Mouse (Mus musculus) embryonic facial prominence, embryonic 10.5 days (tissue): ENCODE measurements around the gene Cd320. TPM values are rescaled to one million over a fixed set of nuclear protein-coding genes. Genes with fewer than 3 reads are reported as not detected.
A peak's percentile ranks its signal among the peaks of the same experiment; 100 is the strongest.
"Not testable (repeated sequence)": the region's sequence is repeated elsewhere in the genome, so short reads cannot be mapped to it uniquely, and the experiment has no call there.

Experiments used
- DNase-seq: peaks from one replicate; pipeline ENCODE4 v3.0.0-alpha.2; 2017; ENCODE audit warnings: low spot score
- H3K27ac ChIP-seq: fragments of 300-500 bp; sonication (generic); replicated peaks from 2 replicates; pipeline ENCODE4 v1.5.1; 2016; ENCODE audit warnings: mild to moderate bottlenecking
- H3K27me3 ChIP-seq: fragments of 300-500 bp; sonication (generic); replicated peaks from 2 replicates; pipeline ENCODE4 v1.6.1; 2016; ENCODE audit warnings: low read depth, mild to moderate bottlenecking; ENCODE audit not compliant: poor library complexity, severe bottlenecking
- H3K36me3 ChIP-seq: fragments of 300-500 bp; sonication (generic); replicated peaks from 2 replicates; pipeline ENCODE4 v1.6.1; 2016; ENCODE audit warnings: mild to moderate bottlenecking, moderate library complexity
- H3K4me1 ChIP-seq: fragments of 300-500 bp; sonication (generic); 2 replicates; pipeline ENCODE4 v1.6.1; 2016
- H3K4me3 ChIP-seq: fragments of 300-500 bp; sonication (generic); 2 replicates; pipeline ENCODE4 v1.5.1; 2016; ENCODE audit warnings: mild to moderate bottlenecking, moderate library complexity
- H3K9me3 ChIP-seq: fragments of 300-500 bp; sonication (generic); 2 replicates; pipeline ENCODE4 v1.6.1; 2016; ENCODE audit warnings: mild to moderate bottlenecking
- WGBS: fragments of 180-500 bp; shearing (Covaris S2); methylation state at CpG from one replicate; pipeline ENCODE4 v1.1.7; 2016; 5-methylcytosine and 5-hydroxymethylcytosine counted together
- microRNA-seq: library from miRNA; unstranded; fragments of <30 nt; microRNA quantifications from one replicate; pipeline ENCODE4, GENCODE M21; 2017
- polyA plus RNA-seq: library from polyadenylated mRNA; unstranded; fragments of >200 nt; fragmentation: Nextera tagmentation; extraction: Ambion mirVana; gene quantifications from 2 replicates; pipeline ENCODE4 v1.2.1, GENCODE M21; 2016

Cd320 gene
- polyA plus RNA-seq, 1 experiment from 2014 or later, result 98.9 TPM

DNA sequence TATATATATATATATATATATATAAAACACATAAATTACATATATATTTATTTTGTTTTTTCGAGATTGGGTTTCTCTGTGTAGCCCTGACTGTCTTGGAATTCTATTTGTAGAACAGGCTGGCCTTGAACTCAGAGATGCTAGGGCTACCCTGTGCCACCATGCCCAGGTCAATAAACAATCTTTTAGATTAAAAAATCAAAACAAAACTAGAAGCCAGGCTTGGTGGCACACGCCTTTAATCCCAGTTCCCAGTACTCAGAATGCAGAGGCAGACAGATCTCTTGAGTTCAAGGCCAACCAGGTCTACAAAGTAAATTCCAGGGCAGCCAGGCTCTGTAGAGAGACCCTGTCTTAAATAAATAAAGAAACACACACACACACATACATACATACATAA, 48.5 kb downstream of the Cd320 start:
- DNase-seq, result no peak
- no peak overlapping the region for H3K4me3 ChIP-seq
- H3K9me3 ChIP-seq, result no peaks in the 10 kb centered on the region
- peaks cover 19% of the 10 kb centered on the region for H3K4me1 ChIP-seq
- no peak overlapping the region for H3K27ac ChIP-seq
- 0 out of 2 replicates have a peak, but pooled peaks cover 4% of the 10 kb centered on the region for H3K27me3 ChIP-seq
- WGBS, result 70% methylated on average over 2 of the region's 2 CpGs
- H3K36me3 ChIP-seq, result peaks cover 8% of the 10 kb centered on the region

DNA sequence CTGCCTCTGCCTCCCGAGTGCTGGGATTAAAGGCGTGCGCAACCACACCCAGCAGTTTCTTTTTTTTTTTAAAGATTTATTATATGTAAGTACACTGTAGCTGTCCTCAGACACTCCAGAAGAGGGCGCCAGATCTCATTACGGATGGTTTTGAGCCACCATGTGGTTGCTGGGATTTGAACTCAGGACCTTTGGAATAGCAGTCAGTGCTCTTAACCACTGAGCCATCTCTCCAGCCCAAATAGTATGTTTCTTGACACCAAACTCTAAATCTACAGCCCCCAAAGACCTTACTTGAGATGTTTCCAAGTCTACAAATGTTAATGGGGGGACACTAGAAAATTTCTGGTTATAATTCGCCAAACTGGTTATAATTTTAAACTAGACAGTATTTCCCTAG, 49.0 kb downstream of the Cd320 start:
- H3K4me3 ChIP-seq, H3K27me3 ChIP-seq, DNase-seq, H3K27ac ChIP-seq, H3K9me3 ChIP-seq, H3K36me3 ChIP-seq: not testable (repeated sequence)
- WGBS, result 69% methylated on average over 6 of the region's 6 CpGs
- H3K4me1 ChIP-seq, result peaks cover 19% of the 10 kb centered on the region

DNA sequence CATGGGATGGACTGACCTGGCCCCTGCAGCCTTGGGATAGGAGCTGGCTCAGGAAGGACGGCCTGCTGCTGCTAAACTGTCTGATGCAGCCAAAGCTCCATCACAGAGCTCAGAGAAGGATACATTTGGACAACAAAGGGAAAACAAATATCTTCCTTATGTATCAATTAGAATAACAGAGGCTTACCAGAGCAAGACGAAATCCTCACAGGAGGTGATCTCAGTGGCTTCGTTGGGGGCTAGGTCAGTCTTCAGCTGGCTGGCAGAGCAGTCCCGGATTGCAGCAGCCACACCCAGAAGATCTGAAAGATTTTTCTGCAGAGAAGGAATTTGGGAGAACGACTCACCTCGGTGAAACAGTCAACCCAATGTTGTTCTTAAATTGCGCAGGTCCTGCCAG, 49.5 kb downstream of the Cd320 start:
- no peaks in the 10 kb centered on the region for H3K36me3 ChIP-seq
- H3K4me1 ChIP-seq, result peaks cover 19% of the 10 kb centered on the region
- H3K4me3 ChIP-seq, result peak overlapping the region; percentile 1; the same call in 1 of the 2 replicates
- WGBS, result 19% methylated on average over 7 of the region's 7 CpGs
- no peak for DNase-seq
- H3K9me3 ChIP-seq, result no peaks in the 10 kb centered on the region
- H3K27ac ChIP-seq, result no peak overlapping the region
- H3K27me3 ChIP-seq, result 0 out of 2 replicates have a peak, but pooled peaks cover 4% of the 10 kb centered on the region

- DNase-seq, H3K36me3 ChIP-seq, H3K27ac ChIP-seq, H3K4me3 ChIP-seq, H3K27me3 ChIP-seq, H3K9me3 ChIP-seq: not testable (repeated sequence)
- H3K4me1 ChIP-seq, result peaks cover 14% of the 10 kb centered on the region
- WGBS, result 80% methylated on average over 4 of the region's 4 CpGs
These were observed 50.1 kb downstream of the Cd320 start for GRCm38 (mm10) chr17:33893011-33893410.

- Histone ChIP-seq H3K27ac (no peak overlapping the region), H3K27me3 (0 out of 2 replicates have a peak, but pooled peaks cover 4% of the 10 kb centered on the region), H3K9me3 (no peaks in the 10 kb centered on the region), H3K36me3 (no peaks in the 10 kb centered on the region), H3K4me1 (no peaks in the 10 kb centered on the region), H3K4me3 (no peak overlapping the region)
- 40% methylated on average over 6 of the region's 6 CpGs for WGBS
- DNase-seq, result peak; percentile 52
These were observed 54.4 kb downstream of the Cd320 start for GRCm38 (mm10) chr17:33897114-33897794.

DNA sequence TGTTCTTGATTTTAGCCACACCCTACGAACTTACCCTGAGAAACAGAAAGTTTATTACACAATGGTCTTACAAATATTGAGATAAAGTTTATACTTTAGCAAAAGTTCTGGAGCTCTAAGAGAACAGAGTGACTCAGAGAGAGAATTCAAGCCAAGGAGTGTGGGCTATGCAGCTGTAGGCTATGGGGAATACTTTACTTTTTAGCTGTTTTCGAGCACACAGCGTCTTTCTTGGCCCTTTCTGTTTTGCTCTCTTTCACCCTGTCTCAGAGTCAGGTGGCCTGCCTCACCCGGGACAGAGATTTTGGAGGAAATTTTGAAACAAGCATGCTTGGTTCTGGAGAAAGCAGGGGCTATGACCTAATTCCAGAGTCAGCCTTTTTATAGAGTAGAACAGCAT, 55.3 kb downstream of the Cd320 start:
- not testable (repeated sequence) for DNase-seq, H3K4me3 ChIP-seq
- WGBS, result 87% methylated on average over 4 of the region's 4 CpGs

More for the DNA sequence above, 55.3 kb downstream of the Cd320 start:
- not testable (repeated sequence) for H3K27ac ChIP-seq, H3K27me3 ChIP-seq, H3K9me3 ChIP-seq, H3K4me1 ChIP-seq, H3K36me3 ChIP-seq

Small RNA genes lying within 50 kb of the gene (microRNA-seq; reads per million reads assigned to microRNA genes)
- gene Gm27740, result not detected

Other genes starting within 250 kb of the Cd320 start
- gene Zfp414, start 214.0 kb upstream of the Cd320 start, polyA plus RNA-seq, result 53.4 and 58.1 TPM in 2 replicates
- 0.55 and 0.65 TPM in 2 replicates for gene Pram1, start 205.0 kb upstream of the Cd320 start, polyA plus RNA-seq
- 567 and 569 TPM in 2 replicates for gene Hnrnpm, start 156.2 kb upstream of the Cd320 start, polyA plus RNA-seq
- gene March2, start 124.4 kb upstream of the Cd320 start, polyA plus RNA-seq, result 28.0 and 28.5 TPM in 2 replicates
- 342 and 347 TPM in 2 replicates for gene Rab11b, start 82.6 kb upstream of the Cd320 start, polyA plus RNA-seq
- gene Angptl4, start 61.3 kb upstream of the Cd320 start, polyA plus RNA-seq, result 33.4 and 39.0 TPM in 2 replicates
- gene Kank3, start 32.6 kb upstream of the Cd320 start, polyA plus RNA-seq, result 25.4 and 29.5 TPM in 2 replicates
- gene Rps28, start 18.5 kb upstream of the Cd320 start, polyA plus RNA-seq, result 866 and 898 TPM in 2 replicates
- gene Ndufa7, start 18.5 kb upstream of the Cd320 start, polyA plus RNA-seq, result 469 and 477 TPM in 2 replicates
- gene Gm7029, start 30.7 kb downstream of the Cd320 start, polyA plus RNA-seq, result not detected in 2 replicates
- 7.0 and 8.5 TPM in 2 replicates for gene Kifc1, start 47.6 kb downstream of the Cd320 start, polyA plus RNA-seq
- gene Platr17, start 62.0 kb downstream of the Cd320 start, polyA plus RNA-seq, result 0.27 and 0.45 TPM in 2 replicates
- 80.0 and 84.9 TPM in 2 replicates for gene Daxx, start 66.3 kb downstream of the Cd320 start, polyA plus RNA-seq
- 9.9 and 11.8 TPM in 2 replicates for gene Tapbp, start 72.8 kb downstream of the Cd320 start, polyA plus RNA-seq
- 19.6 and 21.1 TPM in 2 replicates for gene Zbtb22, start 72.8 kb downstream of the Cd320 start, polyA plus RNA-seq
- gene Rgl2, start 86.5 kb downstream of the Cd320 start, polyA plus RNA-seq, result 40.2 and 41.0 TPM in 2 replicates
- gene Pfdn6, start 97.3 kb downstream of the Cd320 start, polyA plus RNA-seq, result 233 and 235 TPM in 2 replicates
- 62.1 and 66.0 TPM in 2 replicates for gene Wdr46, start 97.6 kb downstream of the Cd320 start, polyA plus RNA-seq
- 3.6 and 4.5 TPM in 2 replicates for gene B3galt4, start 108.4 kb downstream of the Cd320 start, polyA plus RNA-seq
- 48.2 and 51.5 TPM in 2 replicates for gene Vps52, start 112.7 kb downstream of the Cd320 start, polyA plus RNA-seq
- gene Rps18, start 112.9 kb downstream of the Cd320 start, polyA plus RNA-seq, result 1,569 and 1,593 TPM in 2 replicates
- 8.4 and 13.4 TPM in 2 replicates for gene H2-K1, start 157.3 kb downstream of the Cd320 start, polyA plus RNA-seq
- 11.0 and 11.6 TPM in 2 replicates for gene Ring1, start 181.6 kb downstream of the Cd320 start, polyA plus RNA-seq
- 41.4 and 44.8 TPM in 2 replicates for gene H2-Ke6, start 185.0 kb downstream of the Cd320 start, polyA plus RNA-seq
- 167 and 177 TPM in 2 replicates for gene Slc39a7, start 188.6 kb downstream of the Cd320 start, polyA plus RNA-seq
- 44.7 and 47.9 TPM in 2 replicates for gene Rxrb, start 188.7 kb downstream of the Cd320 start, polyA plus RNA-seq
- gene Col11a2, start 196.3 kb downstream of the Cd320 start, polyA plus RNA-seq, result 1.0 and 1.2 TPM in 2 replicates
- gene H2-Oa, start 249.2 kb downstream of the Cd320 start, polyA plus RNA-seq, result 0.31 and 0.69 TPM in 2 replicates